8 mouse cellular contexts compared by ENCODE assay signal in the genomic region with DNA sequence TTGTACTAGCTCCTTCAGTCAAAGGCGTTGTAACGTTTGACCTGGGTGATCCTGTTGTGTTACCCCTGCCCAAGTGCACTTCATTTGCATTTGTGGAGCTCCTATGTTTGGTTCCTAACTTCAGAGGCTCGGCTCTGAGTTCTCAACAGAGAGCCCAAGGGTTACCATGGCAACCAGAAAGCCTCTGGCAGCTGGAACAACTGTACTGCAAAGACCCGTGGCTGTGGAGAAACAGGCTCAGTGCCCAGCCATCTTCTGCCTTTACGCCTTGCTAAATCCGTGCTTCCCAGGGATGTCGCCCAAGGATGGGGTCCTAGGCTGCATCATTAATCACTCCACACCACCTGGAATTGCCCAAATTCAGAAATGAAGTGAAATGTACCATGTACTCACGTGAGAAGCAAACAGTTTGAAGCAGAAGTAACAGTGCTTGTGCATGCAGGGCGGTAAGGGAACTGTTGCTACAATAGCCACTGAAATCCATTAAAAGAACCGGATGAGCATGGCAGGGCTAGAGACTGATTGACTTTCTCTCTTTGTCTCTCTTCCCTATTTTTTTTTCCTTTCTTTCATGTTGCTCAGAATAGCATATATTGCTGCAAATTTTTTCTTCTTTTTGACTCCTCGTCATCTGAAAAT. TPM values are rescaled to one million over a fixed set of nuclear protein-coding genes. Genes with fewer than 3 reads are reported as not detected.
DNase-seq lines count a peak whose midpoint lies in the region; ATAC-seq and TF ChIP-seq lines count a peak whose summit lies in the region.
"Had no signal": no experiment of that assay in that cellular context is flagged by ENCODE, and none has a peak within 500 bp of the region (broad histone marks: within the 10 kb centered on the region; RNA-seq: fewer than 3 reads in every experiment).

No protein-coding gene starts in this region.

- TF ChIP-seq CTCF in embryonic fibroblast, embryonic 13.5 days (IDR thresholded peaks at IDR 0.05; ENCODE audit: borderline replicate concordance, insufficient read depth, low read length): no peak
- TF ChIP-seq CTCF in gastrocnemius, adult 2 months (IDR thresholded peaks at IDR 0.05): no peak

- H3K27ac ChIP-seq in embryonic fibroblast, embryonic 13.5 days (ENCODE audit: insufficient read depth, low read length): no peak overlapping the region
- H3K27ac ChIP-seq in midbrain, embryonic 12.5 days (replicated peaks): peak overlapping the region; percentile 42
- no peak overlapping the region for H3K27ac ChIP-seq in gastrocnemius, adult 2 months

- no peaks in the 10 kb centered on the region for H3K36me3 ChIP-seq in midbrain, embryonic 12.5 days

- WGBS in midbrain, embryonic 12.5 days: 6% methylated on average over 11 of the region's 11 CpGs

- H3K9ac ChIP-seq in midbrain, embryonic 12.5 days (replicated peaks): no peak overlapping the region

- ATAC-seq in midbrain, embryonic 12.5 days (ENCODE audit: low FRiP score, low read depth): peak; percentile 97

- no peaks in the 10 kb centered on the region for H3K27me3 ChIP-seq in midbrain, embryonic 12.5 days

- DNase-seq in ovary, postnatal 36 days (ENCODE audit: low spot score): peak; percentile 3
- no peak for DNase-seq in ovary, adult 18-20 months (ENCODE audit: low spot score)
- peak; percentile 44 for DNase-seq in layer of hippocampus, adult 11-12 months (ENCODE audit: low spot score)
- DNase-seq in testis, postnatal 10 days (ENCODE audit: low spot score): peak; percentile 37
- no peak for DNase-seq in gastrocnemius, adult 2 months

- TF ChIP-seq POLR2A in embryonic fibroblast, embryonic 13.5 days (IDR thresholded peaks at IDR 0.05; ENCODE audit: low read depth, low read length): no peak

- H3K9me3 ChIP-seq in midbrain, embryonic 12.5 days: no peaks in the 10 kb centered on the region

- H3K4me3 ChIP-seq in embryonic fibroblast, embryonic 13.5 days (ENCODE audit: insufficient read depth, low read length): peak overlapping the region; percentile 15; the same call in 1 of the 2 replicates
- peak overlapping the region; percentile 46 for H3K4me3 ChIP-seq in midbrain, embryonic 12.5 days
- H3K4me3 ChIP-seq in gastrocnemius, adult 2 months: no peak overlapping the region

- peak overlapping the region; percentile 75 for H3K4me2 ChIP-seq in midbrain, embryonic 12.5 days (replicated peaks)

- intact Hi-C loops in gastrocnemius, adult 2 months (cut with DNase I): no loop called here

- no peaks in the 10 kb centered on the region for H3K4me1 ChIP-seq in embryonic fibroblast, embryonic 13.5 days (ENCODE audit: control insufficient read depth, insufficient read depth, low read length)
- H3K4me1 ChIP-seq in midbrain, embryonic 12.5 days: peaks cover 3% of the 10 kb centered on the region; the same call in 1 of the 2 replicates

RNA-seq across cellular contexts. Expression of gene Gabrg1, which starts 0.8 kb away (rescaled TPM):
- polyA plus RNA-seq in embryonic fibroblast, embryonic 13.5 days (2011; ENCODE audit: insufficient read length, low read depth, missing spikeins): not detected in 2 replicates
- polyA plus RNA-seq in midbrain, embryonic 12.5 days (2016; fragmentation: Nextera tagmentation; extraction: Ambion mirVana): 1.3 and 1.8 TPM in 2 replicates
- total RNA-seq in gastrocnemius, adult 2 months (2021): under 1 TPM in 1 of 2 experiments, not detected in 1; 0.11 TPM
- polyA plus RNA-seq: small intestine, adult 2 months had no signal

Comparison
In these comparisons a context has a peak if more than half of its experiments do, and no peak if none do; other contexts are left out.
1. DNase-seq: peak in ovary, postnatal 36 days (single experiment), layer of hippocampus, adult 11-12 months (single experiment) and testis, postnatal 10 days (single experiment); none in ovary, adult 18-20 months (single experiment) and gastrocnemius, adult 2 months (single experiment).